ENCODE assay signal across 18 mouse cellular contexts in the genomic region with DNA sequence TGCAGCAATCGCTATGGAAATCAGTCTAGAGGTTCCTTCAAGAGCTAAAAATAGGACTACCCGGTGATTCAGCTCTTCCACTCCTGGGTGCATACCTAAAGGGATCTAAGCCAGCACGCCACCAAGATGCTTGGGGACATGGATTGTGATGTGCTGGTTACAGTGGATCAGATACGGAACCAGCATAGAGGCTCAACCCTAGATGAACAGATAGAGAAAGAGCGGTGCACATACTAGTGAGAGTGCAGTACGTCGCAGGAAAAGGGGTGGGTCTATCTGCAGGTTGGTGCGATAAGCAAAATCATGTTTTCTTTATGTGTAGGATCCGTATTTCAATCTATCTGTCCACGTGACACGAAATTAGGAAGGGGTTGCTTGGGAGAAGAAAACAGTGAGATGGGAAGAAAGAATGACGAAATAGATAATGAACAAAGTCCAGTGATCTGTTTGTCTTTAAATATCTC.
DNase-seq lines count a peak whose midpoint lies in the region; ATAC-seq and TF ChIP-seq lines count a peak whose summit lies in the region.
"Had no signal": no experiment of that assay in that cellular context is flagged by ENCODE, and none has a peak within 500 bp of the region (broad histone marks: within the 10 kb centered on the region; RNA-seq: fewer than 3 reads in every experiment).

No protein-coding gene starts in this region.

- TF ChIP-seq CTCF in liver, postnatal 0 days (IDR thresholded peaks at IDR 0.05; ENCODE audit: low read depth), result no peak
- TF ChIP-seq CTCF in cortical plate, adult 2 months (IDR thresholded peaks at IDR 0.05; ENCODE audit: extremely low read depth, insufficient read depth, low read length), result no peak

- no peak for ATAC-seq in heart, embryonic 11.5 days (replicated peaks; ENCODE audit: insufficient number of reproducible peaks, low FRiP score, low TSS enrichment)
- ATAC-seq in liver, postnatal 0 days, result no peak
- no peak for ATAC-seq in liver, embryonic 11.5 days (replicated peaks; ENCODE audit: low FRiP score)
- ATAC-seq: forebrain, embryonic 16.5 days; lung, postnatal 0 days; midbrain, embryonic 15.5 days had no signal

- no peak for DNase-seq in heart, postnatal 4 days
- no peak for DNase-seq in liver, postnatal 0 days
- DNase-seq in liver, embryonic 11.5 days (ENCODE audit: low spot score), result no peak
- no peak for DNase-seq in kidney, adult 18-20 months
- no peak for DNase-seq in spleen, postnatal 4 days (ENCODE audit: low spot score in 2 of 2)
- DNase-seq: adrenal gland, postnatal 14 days; cerebellum, adult 8-10 months; right cerebral cortex, postnatal 4 days; thymus, adult 18-20 months had no signal

- no peak overlapping the region for H3K9ac ChIP-seq in heart, embryonic 11.5 days (ENCODE audit: low read depth, low read length)
- H3K9ac ChIP-seq in liver, postnatal 0 days (replicated peaks), result no peak overlapping the region
- H3K9ac ChIP-seq in liver, embryonic 11.5 days (ENCODE audit: low read depth, low read length), result no peak overlapping the region
- H3K9ac ChIP-seq: embryonic facial prominence, embryonic 13.5 days; liver, embryonic 14.5 days; midbrain, embryonic 15.5 days had no signal

- no peaks in the 10 kb centered on the region for H3K9me3 ChIP-seq in heart, embryonic 11.5 days (replicated peaks; ENCODE audit: control insufficient read depth, low read length)
- H3K9me3 ChIP-seq in liver, postnatal 0 days (ENCODE audit: low read length), result no peaks in the 10 kb centered on the region
- no peaks in the 10 kb centered on the region for H3K9me3 ChIP-seq in liver, embryonic 11.5 days (ENCODE audit: control insufficient read depth, low read length)
- H3K9me3 ChIP-seq: embryonic facial prominence, embryonic 13.5 days; hindbrain, embryonic 10.5 days; limb, embryonic 10.5 days; midbrain, embryonic 15.5 days had no signal

- no peak overlapping the region for H3K27ac ChIP-seq in heart, embryonic 11.5 days (ENCODE audit: low read depth, low read length)
- no peak overlapping the region for H3K27ac ChIP-seq in liver, postnatal 0 days (ENCODE audit: low read depth)
- H3K27ac ChIP-seq in liver, embryonic 11.5 days (ENCODE audit: low read depth, low read length), result no peak overlapping the region
- peak overlapping the region; percentile 85 for H3K27ac ChIP-seq in cortical plate, adult 2 months (ENCODE audit: insufficient read depth, low read length)
- H3K27ac ChIP-seq: embryonic facial prominence, embryonic 13.5 days; hindbrain, embryonic 10.5 days; limb, embryonic 10.5 days; liver, embryonic 14.5 days; midbrain, embryonic 15.5 days had no signal

- no peak for TF ChIP-seq EP300 in liver, postnatal 0 days (IDR thresholded peaks at IDR 0.05; ENCODE audit: low read depth)

- no peak overlapping the region for H3K4me3 ChIP-seq in heart, embryonic 11.5 days (ENCODE audit: low read depth, low read length)
- no peak overlapping the region for H3K4me3 ChIP-seq in liver, postnatal 0 days (ENCODE audit: low read depth, low read length)
- no peak overlapping the region for H3K4me3 ChIP-seq in liver, embryonic 11.5 days (ENCODE audit: low read depth, low read length)
- no peak overlapping the region for H3K4me3 ChIP-seq in cortical plate, adult 2 months (ENCODE audit: insufficient read depth, low read length)
- H3K4me3 ChIP-seq: embryonic facial prominence, embryonic 13.5 days; hindbrain, embryonic 10.5 days; limb, embryonic 10.5 days; midbrain, embryonic 15.5 days had no signal

- no peak for TF ChIP-seq POLR2A in cortical plate, adult 2 months (IDR thresholded peaks at IDR 0.05; ENCODE audit: extremely low read depth, insufficient read depth, low read length)

- H3K4me1 ChIP-seq in heart, embryonic 11.5 days (ENCODE audit: control insufficient read depth, insufficient read depth, low read length), result peaks cover 24% of the 10 kb centered on the region
- peaks cover 15% of the 10 kb centered on the region for H3K4me1 ChIP-seq in liver, postnatal 0 days (ENCODE audit: insufficient read depth)
- peaks cover 2% of the 10 kb centered on the region; the same call in 1 of the 2 replicates for H3K4me1 ChIP-seq in liver, embryonic 11.5 days (replicated peaks; ENCODE audit: control insufficient read depth, insufficient read depth, low read length)
- H3K4me1 ChIP-seq in cortical plate, adult 2 months (ENCODE audit: control insufficient read depth, insufficient read depth, low read length), result peaks cover 17% of the 10 kb centered on the region
- H3K4me1 ChIP-seq: embryonic facial prominence, embryonic 13.5 days; midbrain, embryonic 15.5 days had no signal

- H3K27me3 ChIP-seq in heart, embryonic 11.5 days (ENCODE audit: control insufficient read depth, insufficient read depth, low read length), result no peaks in the 10 kb centered on the region
- no peaks in the 10 kb centered on the region for H3K27me3 ChIP-seq in liver, postnatal 0 days (ENCODE audit: insufficient read depth, low read length)
- H3K27me3 ChIP-seq in liver, embryonic 11.5 days (replicated peaks; ENCODE audit: control insufficient read depth, insufficient read depth, low read length), result no peaks in the 10 kb centered on the region
- H3K27me3 ChIP-seq: embryonic facial prominence, embryonic 13.5 days; midbrain, embryonic 15.5 days had no signal

- no peaks in the 10 kb centered on the region for H3K36me3 ChIP-seq in heart, embryonic 11.5 days (ENCODE audit: control insufficient read depth, insufficient read depth, low read length)
- no peaks in the 10 kb centered on the region for H3K36me3 ChIP-seq in liver, postnatal 0 days (replicated peaks; ENCODE audit: insufficient read depth, low read length)
- H3K36me3 ChIP-seq in liver, embryonic 11.5 days (ENCODE audit: control insufficient read depth, insufficient read depth, low read length), result no peaks in the 10 kb centered on the region
- H3K36me3 ChIP-seq: embryonic facial prominence, embryonic 13.5 days; hindbrain, embryonic 10.5 days; limb, embryonic 10.5 days; midbrain, embryonic 15.5 days had no signal

- peak overlapping the region; percentile 25 for H3K4me2 ChIP-seq in heart, embryonic 11.5 days
- H3K4me2 ChIP-seq in liver, postnatal 0 days (ENCODE audit: low read depth, low read length), result peak overlapping the region; percentile 26; the same call in 1 of the 2 replicates
- H3K4me2 ChIP-seq in liver, embryonic 11.5 days, result no peak overlapping the region
- H3K4me2 ChIP-seq: embryonic facial prominence, embryonic 13.5 days; midbrain, embryonic 15.5 days had no signal

- WGBS in heart, embryonic 11.5 days (ENCODE audit: insufficient replicate concordance), result 68% methylated on average over 12 of the region's 12 CpGs
- WGBS in liver, postnatal 0 days (ENCODE audit: insufficient replicate concordance), result 67% methylated on average over 12 of the region's 12 CpGs
- WGBS in liver, embryonic 11.5 days, result 73% methylated on average over 12 of the region's 12 CpGs
